Mouse (Mus musculus): ENCODE measurements around the gene Scand1.

Gene Scand1

DNA sequence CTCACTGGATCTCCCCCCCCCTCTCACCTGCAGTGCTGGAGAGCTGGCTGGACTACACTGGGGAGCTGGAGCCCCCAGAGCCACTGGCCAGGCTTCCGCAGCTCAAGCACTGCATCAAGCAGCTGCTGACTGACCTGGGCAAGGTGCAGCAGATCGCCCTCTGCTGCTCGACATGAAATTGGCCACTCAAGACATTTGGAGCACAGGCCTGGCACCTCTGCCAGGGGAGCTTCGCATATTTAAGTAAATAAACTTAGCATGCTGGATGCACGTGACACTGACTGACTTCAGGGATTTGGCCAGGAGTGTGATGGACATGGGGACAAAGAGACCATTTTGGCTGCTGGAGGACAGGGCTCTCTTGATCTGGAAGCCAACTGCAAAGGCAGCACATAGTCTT, 5.2 kb downstream of the Scand1 start:
- DNase-seq (ENCODE audit: low spot score) = no peak

DNA sequence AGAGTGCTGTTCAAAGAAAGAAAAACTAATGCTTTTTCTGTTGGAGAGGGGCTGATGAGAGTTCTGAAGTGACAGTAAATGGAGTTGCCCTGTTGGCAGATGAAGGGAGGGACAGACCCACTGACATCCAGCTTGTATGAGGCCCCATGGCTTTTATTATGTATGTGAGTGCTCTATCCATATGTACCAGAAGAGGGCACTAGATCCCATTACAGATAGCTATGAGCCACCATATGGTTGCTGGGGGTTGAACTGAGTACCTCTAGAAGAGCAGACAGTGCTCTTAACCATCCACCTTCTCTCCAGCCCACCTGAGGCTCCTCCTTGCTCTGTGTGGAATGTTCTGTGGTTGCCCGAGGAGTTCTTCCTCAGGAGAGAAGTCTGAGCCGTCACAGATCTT, 6.7 kb downstream of the Scand1 start:
- peak; percentile 50 for DNase-seq (ENCODE audit: low spot score)

GRCm38 (mm10) chr2:156304351-156304750, 8.2 kb downstream of the Scand1 start:
- DNase-seq (ENCODE audit: low spot score) = no peak

- DNase-seq (ENCODE audit: low spot score) = no peak
These were observed 10.4 kb downstream of the Scand1 start for GRCm38 (mm10) chr2:156302063-156302462.

DNA sequence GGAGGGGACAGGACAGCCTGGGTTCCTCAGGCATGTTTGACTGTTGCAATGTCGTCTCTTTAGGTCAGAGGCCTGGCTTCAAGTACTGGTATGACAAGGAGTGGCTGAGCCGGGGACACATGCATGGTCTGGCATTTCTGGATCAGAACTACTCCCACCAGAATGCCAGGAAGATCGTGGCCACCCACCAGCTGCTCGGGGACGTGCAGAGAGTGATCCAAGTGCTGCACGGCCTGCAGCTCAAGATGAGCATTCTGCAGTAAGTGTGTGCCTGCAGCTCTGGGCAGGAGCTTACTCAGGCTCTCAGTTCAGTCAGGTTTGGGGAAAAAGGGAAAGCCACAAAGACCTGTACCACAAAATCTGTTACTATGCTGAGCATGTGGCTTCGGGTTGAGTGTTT, 14.0 kb downstream of the Scand1 start:
- no peak for DNase-seq (ENCODE audit: low spot score)

- DNase-seq (ENCODE audit: low spot score) = no peak
These were observed 14.9 kb downstream of the Scand1 start for GRCm38 (mm10) chr2:156297653-156298052.

- DNase-seq (ENCODE audit: low spot score) = no peak
These were observed 16.3 kb downstream of the Scand1 start for GRCm38 (mm10) chr2:156296190-156296589.

GRCm38 (mm10) chr2:156295601-156296063, 16.9 kb downstream of the Scand1 start:
- no peak for DNase-seq (ENCODE audit: low spot score)

DNA sequence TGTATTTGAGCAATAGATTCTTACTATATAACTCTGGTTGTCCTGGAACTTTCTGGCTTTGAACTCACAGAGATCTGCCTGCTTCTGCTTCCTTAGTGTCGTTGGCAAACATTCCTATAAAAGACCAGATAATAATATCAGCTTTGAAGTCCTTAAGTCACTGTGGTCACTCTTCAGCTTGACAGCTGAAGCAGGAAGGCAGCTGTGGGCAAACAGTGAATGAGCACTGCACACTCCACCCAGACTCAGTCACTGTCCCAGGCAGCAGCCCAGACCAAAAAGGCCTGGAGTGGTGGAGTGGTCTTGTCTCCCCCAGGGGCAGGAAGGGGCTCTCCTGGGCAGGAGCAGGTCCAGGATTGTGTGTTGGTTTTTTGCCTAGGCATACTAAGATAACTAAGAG, 20.5 kb downstream of the Scand1 start:
- DNase-seq (ENCODE audit: low spot score) = no peak

- DNase-seq (ENCODE audit: low spot score) = no peak
These were observed 22.8 kb downstream of the Scand1 start for GRCm38 (mm10) chr2:156289552-156290160.

DNA sequence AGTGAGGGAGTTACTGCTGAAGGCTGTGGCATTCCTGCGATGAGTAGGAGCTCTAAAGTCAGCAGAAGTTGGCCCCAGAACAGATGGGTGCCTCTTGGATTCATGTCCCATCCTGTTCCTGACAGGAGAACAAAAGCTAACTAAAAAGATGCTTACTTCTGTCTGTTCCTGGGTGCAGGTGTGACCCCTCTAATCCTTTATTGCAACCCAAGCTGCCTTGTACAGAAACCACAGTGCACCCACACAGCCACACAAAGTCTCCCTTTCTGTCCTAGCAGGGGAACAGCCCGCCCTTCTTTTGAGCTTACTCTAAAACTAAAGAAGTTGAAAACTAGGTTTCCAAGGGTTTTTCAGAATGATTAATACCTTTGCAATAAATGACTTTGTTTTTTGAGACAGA, 24.3 kb downstream of the Scand1 start:
- DNase-seq (ENCODE audit: low spot score) = no peak

GRCm38 (mm10) chr2:156286733-156287132, 25.8 kb downstream of the Scand1 start:
- DNase-seq (ENCODE audit: low spot score) = no peak

GRCm38 (mm10) chr2:156285161-156285560, 27.3 kb downstream of the Scand1 start:
- DNase-seq (ENCODE audit: low spot score) = no peak

GRCm38 (mm10) chr2:156281227-156281626, 31.3 kb downstream of the Scand1 start:
- no peak for DNase-seq (ENCODE audit: low spot score)

GRCm38 (mm10) chr2:156278226-156279017, 34.1 kb downstream of the Scand1 start:
- DNase-seq (ENCODE audit: low spot score) = peak; percentile 88

GRCm38 (mm10) chr2:156272553-156272952, 40.0 kb downstream of the Scand1 start:
- no peak for DNase-seq (ENCODE audit: low spot score)

DNA sequence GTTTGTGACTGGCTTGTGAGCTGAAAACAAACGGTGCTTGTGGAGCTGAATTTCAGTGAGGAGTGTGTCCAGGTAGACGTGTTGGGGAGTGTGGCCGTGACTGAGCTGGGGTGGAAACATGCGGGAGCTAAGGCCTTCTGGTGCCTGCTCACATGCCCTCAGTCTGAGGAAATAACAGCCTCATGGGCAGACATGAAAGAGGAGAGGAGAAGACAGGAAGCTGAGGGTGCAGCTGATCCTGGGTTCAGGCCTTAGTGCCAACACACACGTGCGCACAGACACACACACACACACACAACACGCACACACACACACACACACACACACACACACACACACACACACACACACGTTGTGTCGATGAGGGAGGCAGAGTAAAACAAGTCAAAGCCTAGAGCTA, 44.9 kb downstream of the Scand1 start:
- DNase-seq (ENCODE audit: low spot score) = peak; percentile 59

- no peak for DNase-seq (ENCODE audit: low spot score)
These were observed 49.2 kb downstream of the Scand1 start for GRCm38 (mm10) chr2:156263204-156263893.

All from T-cell, adult 2 months (primary cell).